Mouse (Mus musculus): ENCODE results near the gene Olfr71. TPM values are rescaled to one million over a fixed set of nuclear protein-coding genes. Genes with fewer than 3 reads are reported as not detected.

Olfr71 gene
- total RNA-seq, 2 experiments from 2014 or later: not detected

DNA sequence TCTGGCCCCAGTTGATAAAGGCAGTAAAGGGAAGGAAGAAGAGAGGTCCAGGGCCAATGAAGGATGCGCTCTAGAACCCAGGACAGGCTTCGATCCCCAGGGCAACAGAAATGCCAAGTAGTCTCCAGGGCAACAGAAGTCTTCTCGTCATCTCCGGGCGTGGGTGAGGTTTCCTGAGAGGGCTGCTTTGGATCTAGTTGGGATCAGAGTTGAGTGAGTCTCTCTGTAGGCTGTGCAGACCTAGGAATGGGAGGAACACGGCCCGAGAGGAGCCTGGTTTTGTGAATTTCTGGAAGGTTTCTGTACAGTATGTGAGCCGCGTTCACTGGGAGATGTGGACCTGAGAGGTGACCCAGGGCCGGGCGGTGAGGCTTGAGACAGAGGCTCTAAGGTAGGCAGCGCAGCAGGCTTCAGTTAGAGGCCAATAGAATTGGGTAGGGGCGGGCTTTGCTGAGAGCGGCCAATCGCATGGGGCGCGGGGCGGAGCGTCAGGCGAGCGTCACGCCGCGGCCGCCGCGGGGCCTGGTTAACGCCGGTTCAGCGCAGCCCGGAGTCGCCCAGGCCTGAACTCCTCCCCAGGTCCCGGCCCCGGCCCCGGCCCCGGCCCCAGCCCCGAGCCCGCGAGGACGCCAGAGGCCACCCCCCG lies 41.1 kb downstream of the Olfr71 start, which contains the start of the genes Tmem8b and Fam221b:
Gene Tmem8b (plus strand): TSS at position 190 of the 646 bp plus-strand sequence.
Gene Fam221b (minus strand): TSS at position 364 of the 646 bp plus-strand sequence.
- peak; percentile 90 to 93 for DNase-seq
- intact Hi-C loops (cut with DNase I): loop anchor here (5.0 kb wide), 1 partner anchor 92 kb away; the partner anchor contains the start of genes Gba2 and Rgp1

DNA sequence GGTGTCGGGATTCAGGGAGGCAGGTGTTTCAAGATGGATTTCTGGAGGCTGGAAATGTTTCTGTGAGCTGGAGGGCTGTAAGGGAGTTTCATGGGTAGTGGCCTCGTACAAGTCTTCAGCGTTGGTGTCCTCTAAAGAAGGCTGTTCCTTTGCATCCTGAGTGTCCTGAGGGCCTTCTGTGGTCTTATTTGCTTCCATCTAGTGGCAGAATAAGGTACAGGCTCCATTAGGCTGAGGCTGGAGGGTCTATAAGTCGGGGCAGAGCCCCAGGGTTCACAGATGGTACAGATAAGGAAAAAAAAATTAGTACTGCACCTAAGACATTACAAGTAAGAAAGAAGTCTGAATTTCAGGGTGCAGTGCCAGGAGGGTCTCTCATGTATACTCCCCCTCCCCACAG lies 43.6 kb downstream of the Olfr71 start:
- no peak for DNase-seq
- intact Hi-C loops (cut with DNase I): loop anchor here (5.0 kb wide), 1 partner anchor 89 kb away; the partner anchor contains the start of genes Gba2 and Rgp1

GRCm38 (mm10) chr4:43657146-43657545 lies 52.9 kb downstream of the Olfr71 start:
- intact Hi-C loops (cut with DNase I): loop anchor here (5.0 kb wide), 1 partner anchor 75 kb away; the partner anchor contains the start of gene Msmp
- no peak for DNase-seq

DNA sequence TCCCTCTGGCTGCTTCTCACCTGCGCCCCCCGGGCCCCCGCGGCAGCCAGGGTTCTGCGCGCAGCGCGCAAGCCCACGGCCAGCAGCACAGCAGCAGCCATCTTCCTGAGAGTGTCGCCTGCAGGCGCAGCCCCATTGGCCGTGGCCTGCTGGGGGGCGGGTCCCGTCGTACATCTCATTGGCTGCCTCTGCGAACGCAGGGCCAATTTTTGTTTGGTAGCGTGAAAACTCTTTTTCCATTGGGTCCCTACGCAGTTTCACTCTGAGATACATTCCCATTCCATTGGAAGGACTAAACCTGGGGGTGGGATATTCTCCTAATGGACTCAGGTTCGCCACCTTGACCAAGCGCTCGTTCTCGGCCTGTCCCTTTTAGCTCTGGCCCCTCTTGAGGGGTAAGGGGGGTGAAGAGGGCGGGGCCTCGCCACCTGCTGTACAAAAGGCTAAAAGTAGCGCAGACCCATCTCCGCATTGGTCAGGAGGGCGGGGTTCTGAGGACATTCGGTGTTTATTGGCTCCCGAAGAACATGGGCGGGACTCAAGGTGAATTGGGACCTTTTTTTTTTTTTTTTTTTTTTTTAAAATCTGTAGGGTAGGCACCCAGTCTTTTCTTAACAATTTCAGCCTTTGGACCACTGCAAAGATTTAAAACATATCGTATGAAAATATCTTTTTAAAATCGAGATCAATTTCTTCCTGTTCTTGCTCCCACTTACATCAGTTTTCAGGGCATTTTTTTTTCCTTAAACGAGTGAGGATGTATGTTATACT lies 53.5 kb downstream of the Olfr71 start, which contains the start of gene Hint2:
Gene Hint2 (minus strand): TSS at position 128 of the 771 bp plus-strand sequence.
- peak; percentile 88 to 92 for DNase-seq
- intact Hi-C loops (cut with DNase I): loop anchor here (5.0 kb wide), 1 partner anchor 74 kb away; the partner anchor contains the start of gene Msmp

DNA sequence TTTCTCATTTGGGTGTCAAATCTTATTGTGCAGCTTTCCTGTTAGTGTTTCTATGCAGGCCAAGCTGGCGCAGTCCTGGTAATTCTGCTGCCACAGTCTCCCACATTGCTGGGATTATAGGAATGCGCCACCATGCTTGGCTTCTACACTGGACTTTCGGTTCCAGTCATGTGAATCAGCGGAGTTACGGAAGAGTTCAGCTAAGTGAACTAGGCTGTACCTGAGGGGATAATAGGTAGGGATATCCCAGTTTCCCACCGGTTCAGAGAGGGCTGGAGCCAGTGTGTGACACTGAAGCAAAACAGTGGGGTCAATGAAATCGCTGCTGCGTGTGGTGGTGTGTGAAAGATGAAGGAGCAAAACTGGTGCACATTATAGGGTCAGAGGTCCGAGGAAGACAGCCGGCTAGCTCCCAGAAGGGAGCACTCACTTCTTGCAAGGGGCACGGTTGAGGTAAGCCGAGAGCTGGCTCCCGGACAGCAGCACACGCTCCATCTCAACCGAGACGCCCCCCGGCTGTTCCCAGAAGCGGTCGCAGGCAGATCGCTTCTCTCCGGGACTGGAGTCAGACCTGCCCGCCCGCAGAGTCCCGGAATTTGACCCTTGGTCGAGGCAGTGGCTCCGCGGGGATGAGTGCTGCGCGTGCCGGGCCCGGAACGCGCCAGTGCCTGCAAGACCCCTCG lies 54.3 kb downstream of the Olfr71 start:
- intact Hi-C loops (cut with DNase I): loop anchor here (5.0 kb wide), 1 partner anchor 73 kb away; the partner anchor contains the start of gene Msmp
- DNase-seq: no peak

Other genes with a start within 250 kb of the Olfr71 start
- gene Sit1, start 226.5 kb downstream of the Olfr71 start, total RNA-seq (2021): not detected
- gene Ccdc107, start 217.4 kb downstream of the Olfr71 start, total RNA-seq (2021): 10 to 100 TPM; 25.3 to 29.8 TPM
- under 1 TPM; 0.39 to 0.62 TPM for gene Arhgef39, start 210.6 kb downstream of the Olfr71 start, total RNA-seq (2021)
- gene Car9, start 203.3 kb downstream of the Olfr71 start, total RNA-seq (2021): under 1 TPM in 1 of 2 experiments, not detected in 1; 0.22 TPM
- 10 to 100 TPM; 29.1 to 29.2 TPM for gene Tpm2, start 186.5 kb downstream of the Olfr71 start, total RNA-seq (2021)
- gene Creb3, start 147.9 kb downstream of the Olfr71 start, total RNA-seq (2021): 10 to 100 TPM; 40.4 to 47.6 TPM
- 100 to 1,000 TPM; 106 to 118 TPM for gene Tln1, start 147.6 kb downstream of the Olfr71 start, total RNA-seq (2021)
- gene Rgp1, start 131.5 kb downstream of the Olfr71 start, total RNA-seq (2021): 10 to 100 TPM; 30.7 to 36.1 TPM
- 10 to 100 TPM; 14.7 to 15.8 TPM for gene Gba2, start 131.4 kb downstream of the Olfr71 start, total RNA-seq (2021)
- under 1 TPM; 0.42 to 0.87 TPM for gene Msmp, start 125.8 kb downstream of the Olfr71 start, total RNA-seq (2021)
- 10 to 100 TPM; 44.2 to 46.5 TPM for gene Npr2, start 78.3 kb downstream of the Olfr71 start, total RNA-seq (2021)
- gene Spag8, start 56.7 kb downstream of the Olfr71 start, total RNA-seq (2021): not detected
- 100 to 1,000 TPM; 131 to 152 TPM for gene Hint2, start 53.8 kb downstream of the Olfr71 start, total RNA-seq (2021)
- 10 to 100 TPM; 17.8 to 20.3 TPM for gene Tmem8b, start 41.3 kb downstream of the Olfr71 start, total RNA-seq (2021)
- gene Fam221b, start 41.1 kb downstream of the Olfr71 start, total RNA-seq (2021): under 1 TPM; 0.24 to 0.31 TPM
- gene Olfr70, start 9.4 kb downstream of the Olfr71 start, total RNA-seq (2021): not detected
- gene Hrct1, start 16.9 kb upstream of the Olfr71 start, total RNA-seq (2021): 1 to 10 TPM; 4.2 to 4.7 TPM
- 1 to 10 TPM; 4.3 to 6.4 TPM for gene Spaar, start 19.8 kb upstream of the Olfr71 start, total RNA-seq (2021)
- gene Olfr159, start 60.8 kb upstream of the Olfr71 start, total RNA-seq (2021): not detected
- not detected for gene Olfr156, start 113.6 kb upstream of the Olfr71 start, total RNA-seq (2021)
- gene Olfr157, start 129.9 kb upstream of the Olfr71 start, total RNA-seq (2021): not detected
- gene Olfr155, start 141.3 kb upstream of the Olfr71 start, total RNA-seq (2021): not detected
- 1 to 10 TPM; 6.3 to 7.4 TPM for gene Reck, start 165.3 kb upstream of the Olfr71 start, total RNA-seq (2021)
- gene Glipr2, start 247.1 kb upstream of the Olfr71 start, total RNA-seq (2021): 1 to 10 TPM; 2.5 to 3.8 TPM

Data from heart, postnatal 36 days (tissue).